Mouse (Mus musculus) T-cell, adult 2 months (primary cell): ENCODE data around the gene Jpt2.

Experiments
- DNase-seq: peaks from one replicate; pipeline ENCODE4 v3.0.0; 2022; ENCODE audit warnings: low spot score

Jpt2 gene

DNA sequence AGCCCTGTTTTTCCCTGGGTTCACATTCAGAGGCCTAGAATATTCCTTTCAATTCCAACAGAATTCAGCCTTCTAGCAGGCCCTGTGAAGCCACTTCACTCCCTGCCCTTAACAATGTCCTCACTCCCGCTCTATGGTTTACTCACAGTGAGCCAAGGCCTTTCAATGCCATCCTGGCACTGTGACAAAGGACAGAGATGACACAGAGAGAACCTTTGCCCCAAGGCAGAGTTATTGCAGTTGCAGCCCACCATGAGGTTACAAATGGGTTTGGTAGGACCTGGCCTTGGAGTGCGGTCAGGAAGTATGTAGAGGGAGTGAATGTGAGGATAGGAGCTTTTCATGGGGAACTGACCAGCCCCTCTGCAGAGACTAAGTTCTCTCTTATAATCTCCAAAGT, 52.9 kb downstream of the Jpt2 start:
- no peak for DNase-seq

DNA sequence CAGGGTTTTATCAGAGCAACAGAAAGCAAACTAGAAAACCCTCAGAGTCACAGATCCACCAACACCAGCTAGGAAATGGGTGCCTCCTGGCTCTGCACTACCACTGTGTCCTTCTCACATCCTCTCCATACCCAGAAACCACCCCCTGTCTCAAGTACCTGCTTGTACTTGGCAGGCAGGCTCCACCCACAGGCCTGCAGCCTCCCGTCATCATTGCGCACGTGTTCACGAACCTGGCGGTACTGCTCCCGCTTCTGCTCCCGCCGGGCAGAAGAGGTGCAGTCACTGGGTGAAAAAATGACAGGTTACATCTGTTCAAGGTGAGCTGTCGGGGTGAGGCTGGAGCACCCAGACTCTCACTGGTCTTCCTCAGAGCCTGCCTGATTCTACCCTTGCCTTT, 56.7 kb downstream of the Jpt2 start:
- no peak for DNase-seq

DNA sequence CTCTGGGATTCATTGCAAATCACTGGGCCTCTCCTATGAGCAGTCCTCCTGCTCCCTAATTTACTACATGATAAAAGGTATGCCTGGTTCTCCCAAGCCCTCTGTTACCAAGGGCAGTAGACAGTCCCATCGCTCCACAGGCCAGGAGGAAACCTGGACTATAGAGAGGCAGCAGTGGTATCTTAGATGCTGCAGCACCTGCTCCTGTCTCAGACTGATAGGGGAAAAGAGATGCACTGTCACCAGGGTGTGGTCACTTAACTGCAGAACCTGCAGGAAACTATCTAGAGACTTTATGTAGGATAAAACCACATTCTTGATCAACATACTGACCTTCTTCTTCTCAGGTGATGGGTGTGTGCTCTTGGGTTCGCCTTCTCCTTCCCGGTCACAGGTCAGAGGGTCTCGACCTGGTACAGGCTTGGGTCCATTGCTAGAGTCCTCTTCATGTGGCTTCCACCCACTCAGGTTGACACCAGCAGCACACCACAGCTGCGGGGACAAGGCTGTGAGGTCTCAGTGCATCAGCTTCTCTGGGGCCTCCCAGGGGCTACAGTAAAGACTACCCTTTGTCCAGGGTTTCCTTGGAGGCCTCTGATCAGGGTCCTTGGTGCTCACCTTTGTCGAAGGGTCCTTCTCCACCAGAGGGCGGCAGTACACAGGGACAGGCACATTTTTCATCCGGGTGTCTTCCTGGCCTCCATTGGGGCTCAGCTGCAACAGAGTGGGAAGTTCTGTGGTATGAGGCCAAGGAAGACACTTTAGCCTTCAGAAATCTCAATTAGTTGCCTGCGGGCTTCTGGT, 57.6 kb downstream of the Jpt2 start:
- no peak for DNase-seq

DNA sequence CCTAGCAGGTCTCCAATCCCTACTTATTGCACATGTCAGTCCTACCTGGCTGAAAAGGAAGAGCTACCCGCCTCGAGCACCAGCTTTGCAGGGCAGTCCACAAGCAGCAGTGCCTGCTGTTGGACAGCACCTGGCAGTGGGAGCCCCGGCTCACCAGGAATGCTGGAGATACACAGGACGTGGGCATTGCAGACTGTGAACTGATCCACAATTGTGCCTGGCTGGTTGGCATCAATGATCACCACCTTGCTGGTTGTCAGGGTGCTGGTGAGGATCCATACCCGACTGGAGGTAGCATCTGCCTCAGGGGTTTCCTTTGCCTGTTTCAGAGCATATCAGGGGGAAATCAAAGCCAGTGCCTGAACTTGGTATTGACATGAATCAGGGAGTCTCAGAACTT, 58.4 kb downstream of the Jpt2 start:
- no peak for DNase-seq

DNA sequence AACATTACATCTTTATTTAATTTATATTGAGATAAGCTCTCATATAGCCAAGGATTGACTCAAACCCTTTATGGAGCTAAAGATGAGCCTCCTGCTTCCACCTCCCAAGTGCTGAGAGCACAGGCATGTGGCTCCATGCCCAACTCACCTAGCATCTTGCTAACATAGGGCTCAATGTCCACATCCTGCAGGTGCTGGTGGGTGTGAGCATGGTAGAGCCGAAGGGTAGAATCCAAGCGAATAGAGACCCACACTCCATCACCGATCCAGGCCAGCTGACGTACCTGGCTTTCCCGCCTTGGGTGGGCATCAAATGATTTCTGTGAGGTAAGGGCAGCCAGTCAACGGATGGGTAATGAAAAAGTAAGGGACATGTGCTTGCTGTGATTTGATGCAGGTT, 60.5 kb downstream of the Jpt2 start:
- DNase-seq, result no peak

DNA sequence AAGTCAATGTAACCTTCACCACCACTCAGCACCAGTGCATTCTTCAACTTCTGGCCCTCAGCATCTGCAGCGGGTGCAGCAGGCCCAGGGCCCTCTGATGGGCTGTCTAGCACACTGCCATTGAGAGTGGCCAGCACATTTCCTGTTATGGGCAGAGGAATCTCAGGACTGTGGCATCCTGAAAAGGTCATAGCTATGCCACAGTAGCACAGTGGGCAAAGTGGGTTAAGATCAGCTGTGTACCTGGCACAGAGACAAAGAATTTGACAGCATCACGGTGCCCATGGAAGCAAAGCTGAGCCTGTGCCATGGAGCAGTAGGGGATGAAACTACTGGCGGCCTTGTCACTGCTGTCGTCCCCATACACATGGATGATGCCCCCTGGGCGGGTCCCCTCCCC, 61.3 kb downstream of the Jpt2 start:
- DNase-seq, result no peak

DNA sequence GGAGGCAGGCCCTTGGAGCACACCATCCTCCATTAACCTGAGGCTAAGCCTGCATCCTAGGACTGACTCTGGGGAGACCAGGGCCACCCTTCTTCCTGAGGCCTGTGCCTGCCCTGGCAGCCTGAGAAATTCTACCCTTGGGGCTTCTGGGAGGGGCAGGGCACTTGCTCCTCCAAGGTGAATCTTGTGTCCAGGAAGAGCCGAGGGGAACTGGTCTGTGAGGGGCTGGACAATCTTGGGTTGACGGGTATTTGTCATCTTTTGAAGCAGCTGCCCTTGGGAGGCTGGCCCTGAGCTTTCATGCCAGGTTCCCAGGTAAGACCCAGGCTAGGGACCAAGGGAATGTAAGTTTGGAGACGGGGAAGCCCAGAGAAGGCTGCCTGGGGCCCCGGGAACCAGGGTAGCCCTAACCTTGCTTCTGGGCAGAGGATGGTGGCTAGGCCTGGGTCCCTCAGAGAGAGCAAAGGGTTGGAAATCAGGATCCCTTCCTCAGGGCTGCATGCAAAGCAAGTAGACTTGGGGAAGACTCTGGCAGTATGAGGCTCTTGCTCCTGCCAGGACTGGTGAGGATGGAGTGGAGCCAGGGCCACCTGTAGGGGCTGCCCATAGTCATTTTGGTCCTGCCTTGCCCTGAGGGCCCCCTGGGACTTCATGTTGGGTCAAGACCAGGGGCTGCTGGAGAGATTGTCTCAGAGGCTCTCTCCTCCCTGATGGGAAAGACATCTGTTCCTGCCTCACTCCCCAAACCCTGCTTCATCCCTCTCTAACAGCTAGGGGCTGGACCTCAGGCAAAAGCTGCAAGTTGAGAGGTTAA, 62.2 kb downstream of the Jpt2 start:
- DNase-seq, result no peak

DNA sequence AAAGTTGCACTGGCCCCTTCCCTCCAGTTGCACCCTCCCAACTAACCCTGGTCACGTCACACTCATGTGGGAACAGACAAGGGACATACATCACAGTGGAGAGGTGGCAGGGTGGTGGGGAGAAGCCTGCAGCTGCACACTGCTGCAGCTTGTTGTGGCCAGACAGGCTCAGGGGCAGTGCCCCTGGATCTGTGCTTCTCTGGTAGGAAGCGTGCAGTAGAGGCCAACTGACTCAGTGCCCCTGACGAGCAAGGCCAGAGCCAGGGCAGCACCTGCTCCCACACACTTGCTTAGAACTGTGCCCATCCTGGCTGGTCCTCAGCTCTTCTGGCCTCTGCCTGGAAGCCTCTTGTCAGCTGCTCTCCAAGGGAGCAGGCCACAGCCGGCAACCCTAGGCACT, 62.9 kb downstream of the Jpt2 start:
- no peak for DNase-seq

DNA sequence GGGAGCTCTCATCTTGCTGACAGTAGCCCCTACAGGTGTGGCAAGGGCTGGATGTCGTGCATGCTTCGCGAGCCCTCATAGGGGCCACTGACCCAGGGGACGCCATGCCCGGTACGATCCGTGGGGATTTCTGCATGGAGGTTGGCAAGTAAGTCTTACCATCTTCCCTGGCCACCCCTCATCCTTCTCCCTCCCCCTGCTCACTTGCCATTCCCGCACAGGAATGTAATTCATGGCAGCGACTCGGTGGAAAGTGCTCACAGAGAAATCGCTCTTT, 63.6 kb downstream of the Jpt2 start:
- DNase-seq, result no peak

DNA sequence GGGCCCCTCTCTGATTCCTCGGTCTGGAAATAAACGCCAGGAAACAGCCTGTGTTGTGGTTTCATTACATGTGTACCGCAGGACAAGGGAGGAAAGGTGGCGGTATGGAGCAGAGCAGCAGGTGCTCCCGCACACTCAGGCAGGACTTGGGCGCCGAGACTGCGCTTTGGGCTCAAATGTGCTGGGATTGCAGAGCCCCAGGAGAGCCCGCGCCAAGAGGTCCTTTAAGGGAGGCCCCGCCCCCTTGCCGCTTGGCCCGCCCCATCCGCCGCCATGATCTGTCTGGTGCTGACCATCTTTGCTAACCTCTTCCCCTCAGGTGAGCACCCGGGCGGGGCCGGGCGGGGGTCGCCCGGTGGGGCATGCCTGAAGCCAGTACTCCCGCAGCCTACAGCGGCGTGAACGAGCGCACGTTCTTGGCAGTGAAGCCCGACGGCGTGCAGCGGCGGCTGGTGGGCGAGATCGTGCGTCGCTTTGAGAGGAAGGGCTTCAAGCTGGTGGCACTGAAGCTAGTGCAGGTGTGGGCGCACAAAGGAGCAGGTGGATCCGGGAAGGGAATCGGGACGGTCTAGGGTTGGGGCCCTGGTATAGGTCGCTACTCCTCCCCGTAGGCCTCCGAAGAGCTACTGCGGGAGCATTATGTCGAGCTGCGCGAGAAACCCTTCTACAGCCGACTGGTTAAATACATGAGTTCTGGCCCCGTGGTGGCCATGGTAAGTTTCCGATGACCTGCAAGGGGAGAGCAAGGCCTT, 64.1 kb downstream of the Jpt2 start, which contains the start of gene Nme3:
Gene Nme3 (plus strand): TSS at position 260 of the 752 bp plus-strand sequence.
- DNase-seq, result peak; percentile 53

DNA sequence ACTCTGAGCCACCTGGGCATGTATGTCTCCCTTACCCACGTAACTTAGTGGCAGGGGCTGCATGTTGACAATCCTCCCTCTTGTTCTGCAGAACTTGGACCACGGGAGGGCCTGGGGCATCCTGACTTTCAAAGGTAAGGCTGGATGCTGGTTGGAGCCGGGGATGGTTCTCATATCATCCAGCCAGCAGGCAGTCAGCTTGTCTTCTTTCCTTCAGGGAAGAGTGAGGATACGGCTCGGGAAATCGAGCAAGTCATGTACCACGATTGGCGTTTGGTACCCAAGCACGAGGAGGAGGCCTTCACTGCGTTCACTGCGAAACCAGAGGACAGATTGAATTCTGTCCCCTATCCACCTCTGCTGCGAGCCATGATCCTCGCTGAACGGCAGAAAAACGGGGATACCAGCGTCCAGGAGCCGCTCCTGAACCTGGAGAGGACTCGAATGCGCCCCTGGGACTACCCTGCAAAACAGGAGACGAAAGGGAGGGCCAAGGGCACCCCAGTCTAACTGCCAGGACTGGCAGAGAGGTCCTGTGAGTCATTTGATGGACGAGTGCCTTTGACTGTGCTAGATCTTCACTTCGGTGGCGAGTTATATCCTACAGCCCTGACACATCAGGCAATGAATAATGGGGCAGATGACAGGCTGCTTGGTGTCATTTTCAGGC, 64.8 kb downstream of the Jpt2 start:
- no peak for DNase-seq

DNA sequence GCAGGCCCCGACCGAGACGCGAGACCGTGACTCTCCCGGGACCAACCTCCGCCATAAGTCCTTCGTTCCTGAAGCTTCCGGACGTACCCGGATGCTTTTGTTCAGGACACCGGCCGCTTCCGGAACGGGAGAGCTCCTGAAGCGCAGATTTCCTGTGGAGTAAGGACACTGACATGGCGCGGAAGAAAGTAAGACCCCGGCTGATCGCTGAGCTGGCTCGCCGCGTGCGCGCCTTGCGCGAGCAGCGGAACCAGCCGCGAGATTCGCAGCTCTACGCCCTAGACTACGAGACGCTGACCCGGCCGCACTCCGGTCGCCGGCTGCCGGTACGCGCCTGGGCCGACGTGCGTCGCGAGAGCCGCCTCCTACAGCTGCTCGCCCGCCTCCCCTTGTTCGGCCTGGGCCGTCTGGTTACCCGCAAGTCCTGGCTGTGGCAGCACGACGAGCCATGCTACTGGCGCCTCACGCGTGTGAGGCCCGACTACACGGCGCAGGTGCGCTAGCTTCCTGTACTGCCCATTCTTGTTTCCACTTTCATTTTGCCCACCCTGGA, 65.4 kb downstream of the Jpt2 start, which contains the start of the genes Eme2 and Mrps34:
Gene Eme2 (minus strand): TSS at position 93 of the 553 bp plus-strand sequence.
Gene Mrps34 (plus strand): TSS at position 122 of the 553 bp plus-strand sequence.
- DNase-seq, result peak; percentile 77

DNA sequence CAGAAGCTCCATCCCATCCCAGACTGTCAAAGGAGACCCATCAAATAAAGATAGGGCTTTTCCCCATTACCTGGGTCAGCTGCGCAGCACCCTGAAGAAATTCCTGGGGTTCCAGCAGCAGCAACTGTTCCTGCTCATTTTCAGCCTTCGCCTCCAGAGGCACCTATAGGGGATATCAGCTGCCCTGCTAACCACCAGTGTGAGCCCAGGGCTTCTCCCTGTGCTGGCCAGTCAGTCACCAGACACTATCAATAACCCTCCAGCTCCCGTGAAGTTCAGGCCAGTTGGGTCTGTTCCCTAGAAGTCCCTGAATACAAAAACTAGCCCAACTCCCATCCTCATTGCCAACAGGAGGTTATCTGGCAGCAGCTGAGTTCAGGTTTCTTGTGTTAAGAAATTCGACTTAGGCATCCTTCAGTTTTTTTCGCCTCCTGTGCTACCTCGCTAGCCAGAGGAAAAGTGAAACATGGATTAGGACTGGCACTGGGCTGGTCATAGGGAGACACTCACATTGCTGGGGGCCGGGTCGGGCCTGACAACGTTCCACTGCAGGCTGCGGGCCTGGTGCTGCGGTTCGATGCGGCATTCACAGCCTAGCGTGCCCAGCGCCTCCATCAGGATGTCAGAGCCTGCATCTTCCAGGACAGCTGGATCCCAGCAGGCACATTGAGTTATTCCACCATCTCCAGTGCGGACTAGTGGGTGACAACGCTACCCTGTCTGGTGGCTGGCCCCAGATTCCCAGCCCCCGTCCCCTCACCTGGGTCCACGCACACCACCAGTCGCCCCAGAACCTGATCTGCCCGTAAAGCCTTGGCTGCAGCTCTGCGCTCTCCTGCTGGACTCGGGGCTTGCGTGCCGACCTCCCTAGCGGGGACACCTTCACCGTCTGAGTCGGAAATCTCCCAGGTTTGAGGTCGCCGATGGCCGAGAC, 66.2 kb downstream of the Jpt2 start:
- DNase-seq, result no peak

DNA sequence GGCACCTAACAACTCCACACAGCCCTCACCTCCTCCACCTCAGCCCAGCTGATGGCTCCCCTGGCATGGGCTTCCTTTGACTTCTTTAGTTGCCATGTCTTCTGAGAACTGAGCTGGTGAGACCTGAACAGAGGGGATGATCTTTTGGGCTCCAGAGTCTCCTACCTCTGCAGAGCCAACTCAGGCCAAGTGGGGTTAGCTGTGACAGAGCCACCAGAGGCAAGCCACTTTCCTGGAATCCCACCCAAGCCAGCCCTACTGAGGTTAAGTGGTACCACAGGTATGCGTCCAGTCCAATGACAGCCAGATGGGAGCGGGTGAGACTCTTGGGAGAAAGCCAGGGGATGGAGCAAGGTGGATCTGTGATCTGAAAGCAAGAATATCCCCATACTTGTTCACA, 67.2 kb downstream of the Jpt2 start:
- no peak for DNase-seq

DNA sequence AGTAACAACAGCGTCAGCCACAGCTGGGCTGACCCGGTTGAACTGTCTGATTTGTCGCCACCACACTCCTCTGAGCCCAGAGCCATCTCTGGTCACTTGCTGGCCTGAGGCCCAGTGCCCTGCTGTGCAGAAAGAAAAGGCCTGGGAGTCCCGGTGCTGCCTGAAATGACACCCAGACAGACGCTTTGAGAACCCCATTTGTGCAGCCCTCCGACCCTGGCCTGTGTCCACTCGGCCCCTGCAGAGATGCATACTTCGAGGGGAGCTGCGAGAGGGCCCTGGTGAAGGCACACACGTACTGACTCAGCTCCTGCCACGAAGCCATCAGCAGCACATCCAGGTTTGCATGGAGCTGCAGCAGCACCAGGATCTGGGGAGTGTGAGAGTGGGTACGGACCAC, 67.7 kb downstream of the Jpt2 start:
- DNase-seq, result no peak

DNA sequence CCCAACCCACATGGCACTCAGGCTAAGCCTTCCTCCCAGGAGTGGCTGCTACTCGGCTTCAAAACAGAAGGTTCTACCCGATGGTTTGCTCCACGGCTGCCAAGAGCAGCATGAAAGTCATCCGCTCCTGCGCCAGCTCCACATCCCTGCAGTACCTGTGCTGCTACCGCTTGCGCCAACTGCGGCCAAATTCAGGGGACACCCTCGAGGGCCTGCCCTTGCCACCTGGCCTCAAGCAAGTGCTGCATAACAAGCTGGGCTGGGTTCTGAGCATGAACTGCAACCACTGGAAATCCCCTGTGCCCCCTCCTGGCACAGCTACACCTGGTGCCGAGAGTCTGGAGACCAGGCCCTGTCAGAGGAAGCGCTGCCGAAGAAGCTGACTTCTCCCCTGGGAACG, 69.2 kb downstream of the Jpt2 start:
- DNase-seq, result no peak

DNA sequence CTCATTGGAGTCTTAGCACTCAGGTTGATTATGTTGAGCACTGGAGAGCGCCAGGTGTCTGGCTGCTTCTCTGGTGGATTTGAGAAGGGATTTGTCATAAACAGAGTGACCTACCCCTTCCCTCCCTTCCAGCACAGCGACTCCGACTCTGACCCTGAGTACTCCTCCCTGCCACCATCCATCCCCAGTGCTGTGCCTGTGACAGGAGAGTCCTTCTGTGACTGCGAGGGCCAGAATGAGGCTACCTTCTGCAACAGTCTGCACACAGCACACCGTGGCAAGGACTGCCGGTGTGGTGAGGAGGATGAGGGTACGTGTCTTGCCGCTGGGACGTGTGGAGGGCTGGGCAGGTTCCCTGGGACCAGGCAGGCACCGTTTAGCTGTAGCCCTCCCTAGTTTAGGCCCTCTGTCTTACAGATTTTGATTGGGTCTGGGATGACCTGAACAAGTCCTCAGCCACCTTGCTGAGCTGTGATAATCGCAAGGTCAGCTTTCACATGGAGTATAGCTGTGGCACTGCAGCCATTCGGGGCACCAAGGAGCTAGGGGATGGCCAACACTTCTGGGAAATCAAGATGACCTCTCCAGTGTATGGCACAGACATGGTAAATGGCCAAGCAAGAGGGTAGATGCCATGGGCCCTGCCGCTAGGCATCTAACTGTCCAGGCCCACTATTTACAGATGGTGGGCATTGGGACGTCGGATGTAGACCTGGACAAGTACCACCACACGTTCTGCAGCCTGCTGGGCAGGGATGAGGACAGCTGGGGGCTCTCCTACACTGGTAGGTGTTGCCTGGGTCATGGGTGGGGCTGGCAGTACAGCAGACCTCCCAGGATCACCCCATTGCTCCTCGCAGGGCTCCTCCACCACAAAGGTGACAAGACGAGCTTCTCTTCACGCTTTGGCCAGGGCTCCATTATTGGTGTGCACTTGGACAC, 70.1 kb downstream of the Jpt2 start:
- no peak for DNase-seq

DNA sequence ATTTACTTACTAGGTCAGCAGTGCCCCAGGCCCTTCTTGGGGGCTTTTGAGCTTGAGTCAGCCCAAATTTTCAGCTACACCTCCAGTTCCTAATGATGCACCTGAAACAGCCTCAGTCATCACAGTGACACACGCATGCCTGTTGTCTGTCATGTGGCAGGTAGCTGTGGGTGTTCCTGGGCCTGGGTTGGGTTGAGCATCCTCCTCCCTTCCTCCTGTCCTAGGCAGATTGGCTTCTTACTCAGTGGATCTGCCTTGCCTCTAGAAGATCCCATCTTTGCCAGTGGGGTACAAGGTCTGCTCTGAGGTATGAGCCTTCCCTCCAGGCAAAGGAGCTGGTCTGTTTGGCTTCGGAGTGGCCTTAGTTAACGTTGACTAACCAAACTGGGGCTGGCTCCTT, 71.6 kb downstream of the Jpt2 start:
- no peak for DNase-seq
